Mouse (Mus musculus): ENCODE measurements at regions not wholly inside any gene's neighbourhood (a gene's known extent, or its start where the extent isn't known, plus 50 kb on each side); places are given as distances from the start of the nearest gene placed in this dataset.
"Not testable (repeated sequence)": the region's sequence is repeated elsewhere in the genome, so short reads cannot be mapped to it uniquely, and the experiment has no call there.

- TF ChIP-seq CTCF (IDR thresholded peaks at IDR 0.05), result no peak
- intact Hi-C loops (cut with DNase I), result no loop called here
Observed at GRCm38 (mm10) chr13:16424147-16424546, 412.5 kb downstream of the Inhba start.

GRCm38 (mm10) chr13:16435436-16435835 is 423.8 kb downstream of the Inhba start:
- Histone ChIP-seq H3K27ac (no peak overlapping the region), H3K4me3 (no peak overlapping the region)
- intact Hi-C loops (cut with DNase I), result no loop called here
- no peak for DNase-seq (ENCODE audit: extremely low spot score in 1 of 2, low spot score in 2 of 2)
- no peak for TF ChIP-seq CTCF (IDR thresholded peaks at IDR 0.05)

More at GRCm38 (mm10) chr13:16424147-16424546, 412.5 kb downstream of the Inhba start:
- no peak for DNase-seq (ENCODE audit: extremely low spot score in 1 of 2, low spot score in 2 of 2)
- Histone ChIP-seq H3K27ac (no peak overlapping the region), H3K4me3 (no peak overlapping the region)

GRCm38 (mm10) chr13:16453234-16453633 is 441.6 kb downstream of the Inhba start:
- Histone ChIP-seq H3K4me3 (no peak overlapping the region), H3K27ac (no peak overlapping the region)
- DNase-seq (ENCODE audit: extremely low spot score in 1 of 2, low spot score in 2 of 2), result no peak
- TF ChIP-seq CTCF (IDR thresholded peaks at IDR 0.05), result no peak
- intact Hi-C loops (cut with DNase I), result no loop called here

GRCm38 (mm10) chr13:16459743-16460142 is 448.1 kb downstream of the Inhba start:
- intact Hi-C loops (cut with DNase I), result no loop called here
- no peak overlapping the region for H3K4me3 ChIP-seq
- no peak for TF ChIP-seq CTCF (IDR thresholded peaks at IDR 0.05)
- no peak overlapping the region for H3K27ac ChIP-seq
- no peak for DNase-seq (ENCODE audit: extremely low spot score in 1 of 2, low spot score in 2 of 2)

- DNase-seq (ENCODE audit: extremely low spot score in 1 of 2, low spot score in 2 of 2), result no peak
- intact Hi-C loops (cut with DNase I), result no loop called here
- no peak for TF ChIP-seq CTCF (IDR thresholded peaks at IDR 0.05)
- Histone ChIP-seq H3K4me3 (no peak overlapping the region), H3K27ac (no peak overlapping the region)
Observed at GRCm38 (mm10) chr13:16461681-16462080, 450.0 kb downstream of the Inhba start.

- intact Hi-C loops (cut with DNase I), result no loop called here
- no peak overlapping the region for H3K4me3 ChIP-seq
Observed at GRCm38 (mm10) chr13:16464823-16465222, 453.2 kb downstream of the Inhba start.

GRCm38 (mm10) chr13:16465317-16465716 is 453.7 kb downstream of the Inhba start:
- Histone ChIP-seq H3K27ac (no peak overlapping the region), H3K4me3 (no peak overlapping the region)
- DNase-seq (ENCODE audit: extremely low spot score in 1 of 2, low spot score in 2 of 2), result no peak
- intact Hi-C loops (cut with DNase I), result no loop called here
- TF ChIP-seq CTCF (IDR thresholded peaks at IDR 0.05), result no peak

More at GRCm38 (mm10) chr13:16464823-16465222, 453.2 kb downstream of the Inhba start:
- no peak for DNase-seq (ENCODE audit: extremely low spot score in 1 of 2, low spot score in 2 of 2)
- H3K27ac ChIP-seq, result no peak overlapping the region
- no peak for TF ChIP-seq CTCF (IDR thresholded peaks at IDR 0.05)

- no peak for TF ChIP-seq CTCF (IDR thresholded peaks at IDR 0.05)
- Histone ChIP-seq H3K4me3 (no peak overlapping the region), H3K27ac (no peak overlapping the region)
- DNase-seq (ENCODE audit: extremely low spot score in 1 of 2, low spot score in 2 of 2), result no peak
- intact Hi-C loops (cut with DNase I), result no loop called here
Observed at GRCm38 (mm10) chr13:16465812-16466211, 454.2 kb downstream of the Inhba start.

- no peak overlapping the region for H3K27ac ChIP-seq
- TF ChIP-seq CTCF (IDR thresholded peaks at IDR 0.05), result no peak
- DNase-seq (ENCODE audit: extremely low spot score in 1 of 2, low spot score in 2 of 2), result no peak
- no peak overlapping the region for H3K4me3 ChIP-seq
- intact Hi-C loops (cut with DNase I), result loop anchor here (5.0 kb wide), 1 partner anchor 41 kb away; no protein-coding TSS in a partner anchor
Observed at GRCm38 (mm10) chr13:16476515-16476914, 464.9 kb downstream of the Inhba start.

GRCm38 (mm10) chr13:16487292-16487691 is 475.6 kb downstream of the Inhba start:
- DNase-seq (ENCODE audit: extremely low spot score in 1 of 2, low spot score in 2 of 2), result no peak
- intact Hi-C loops (cut with DNase I), result no loop called here
- Histone ChIP-seq H3K4me3 (no peak overlapping the region), H3K27ac (no peak overlapping the region)
- no peak for TF ChIP-seq CTCF (IDR thresholded peaks at IDR 0.05)

- H3K4me3 ChIP-seq; H3K27ac ChIP-seq; DNase-seq (ENCODE audit: extremely low spot score in 1 of 2, low spot score in 2 of 2); intact Hi-C loops (cut with DNase I): not testable (repeated sequence)
Observed at GRCm38 (mm10) chr13:16490680-16491079, 479.0 kb downstream of the Inhba start.

GRCm38 (mm10) chr13:16498052-16498451 is 486.4 kb downstream of the Inhba start:
- no peak for DNase-seq (ENCODE audit: extremely low spot score in 1 of 2, low spot score in 2 of 2)
- no peak for TF ChIP-seq CTCF (IDR thresholded peaks at IDR 0.05)
- Histone ChIP-seq H3K4me3 (no peak overlapping the region), H3K27ac (no peak overlapping the region)
- intact Hi-C loops (cut with DNase I), result no loop called here

GRCm38 (mm10) chr13:16512876-16513275 is 501.2 kb downstream of the Inhba start:
- H3K27ac ChIP-seq, result no peak overlapping the region
- DNase-seq (ENCODE audit: extremely low spot score in 1 of 2, low spot score in 2 of 2), result no peak
- H3K4me3 ChIP-seq, result no peak overlapping the region
- intact Hi-C loops (cut with DNase I), result no loop called here
- TF ChIP-seq CTCF (IDR thresholded peaks at IDR 0.05), result no peak
